Mouse (Mus musculus): ENCODE measurements around the gene Dnmt3a. TPM values are rescaled to one million over a fixed set of nuclear protein-coding genes. Genes with fewer than 3 reads are reported as not detected.

Dnmt3a gene
- total RNA-seq (2015) (3.5 and 5.5 TPM in 2 replicates), total RNA-seq (2017) (5.3 and 13.8 TPM in 2 replicates)

GRCm38 (mm10) chr12:3805852-3806251 lies at the start of gene Dnmt3a:
TSS of gene Dnmt3a (plus strand) at chr12:3806007.
- ATAC-seq (ENCODE audit: poor library complexity, severe bottlenecking) = no peak

DNA sequence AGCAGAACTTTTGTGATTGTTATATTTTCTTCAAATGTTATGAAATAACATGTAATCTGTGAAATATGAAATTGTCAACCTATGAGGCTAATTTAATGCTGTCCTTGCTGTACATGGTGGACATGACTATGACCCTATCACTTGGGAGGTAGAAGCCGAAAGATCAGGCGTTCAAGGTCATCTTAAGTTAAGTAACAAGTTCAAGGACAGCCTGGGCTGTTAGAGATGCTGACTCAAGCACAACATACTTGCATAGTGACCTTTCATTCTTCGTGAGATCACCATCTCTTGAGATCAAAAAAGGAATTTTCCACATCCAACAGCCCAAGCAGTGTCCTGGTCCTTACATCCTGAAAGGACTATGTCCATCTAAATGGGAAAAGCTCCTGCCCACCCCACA lies 49.6 kb upstream of the Dnmt3a start:
- ATAC-seq (ENCODE audit: poor library complexity, severe bottlenecking) = no peak

GRCm38 (mm10) chr12:3758127-3758526 lies 47.7 kb upstream of the Dnmt3a start:
- ATAC-seq (ENCODE audit: poor library complexity, severe bottlenecking) = no peak

DNA sequence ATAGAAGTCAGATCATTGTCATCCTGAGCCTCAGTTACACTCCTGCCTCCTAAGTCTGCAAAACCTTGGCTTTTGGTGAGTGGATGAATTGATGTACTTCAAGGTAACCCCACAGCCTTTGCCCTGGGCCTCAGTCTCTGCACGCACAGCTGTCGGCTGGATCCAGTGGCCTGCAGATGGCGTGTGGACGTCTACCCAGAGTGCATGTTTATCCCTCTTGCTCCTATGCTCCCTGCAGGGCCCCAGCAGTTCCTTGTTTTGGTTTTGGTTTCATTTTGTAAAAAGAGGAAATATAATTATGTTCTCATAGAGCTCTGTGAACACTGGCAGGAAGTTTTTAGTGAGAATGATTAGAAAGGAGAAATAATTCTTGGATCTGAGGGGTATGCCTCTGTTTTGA lies 46.4 kb upstream of the Dnmt3a start:
- peak; percentile 99 for ATAC-seq (ENCODE audit: poor library complexity, severe bottlenecking)

DNA sequence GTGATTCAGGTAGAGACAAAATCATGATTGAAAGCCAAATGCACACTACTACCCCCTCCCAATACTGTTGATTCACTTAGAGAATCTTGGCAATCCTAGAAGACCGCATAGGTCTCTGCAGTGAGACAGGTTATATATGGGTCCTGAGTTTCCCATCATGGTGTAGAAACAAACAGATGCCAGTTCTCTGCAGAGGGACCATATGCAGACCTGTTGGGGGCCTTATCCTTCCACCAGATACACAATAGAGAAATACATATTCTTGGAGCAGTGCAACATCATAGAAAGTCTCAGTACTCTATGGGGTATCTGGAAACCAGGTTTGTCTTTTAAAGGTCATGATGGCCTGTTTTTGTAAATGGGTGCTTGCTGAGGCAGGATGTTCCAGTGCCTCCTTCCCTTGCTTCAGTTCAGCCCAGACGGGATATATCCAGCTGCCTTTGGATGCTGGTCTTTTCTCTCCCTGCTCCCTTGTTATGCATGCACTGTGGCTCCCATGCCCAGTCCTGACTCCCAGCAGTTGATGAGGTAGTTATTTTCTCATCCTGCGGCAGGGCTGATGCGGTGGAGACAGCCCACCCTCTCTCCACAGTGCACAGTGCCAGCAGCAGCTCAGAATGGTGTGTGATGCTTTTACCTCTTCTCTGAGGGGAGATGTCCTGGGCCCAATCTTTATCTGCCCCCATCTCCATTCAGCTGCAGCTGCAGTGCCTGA lies 44.8 kb upstream of the Dnmt3a start:
- ATAC-seq (ENCODE audit: poor library complexity, severe bottlenecking) = no peak

DNA sequence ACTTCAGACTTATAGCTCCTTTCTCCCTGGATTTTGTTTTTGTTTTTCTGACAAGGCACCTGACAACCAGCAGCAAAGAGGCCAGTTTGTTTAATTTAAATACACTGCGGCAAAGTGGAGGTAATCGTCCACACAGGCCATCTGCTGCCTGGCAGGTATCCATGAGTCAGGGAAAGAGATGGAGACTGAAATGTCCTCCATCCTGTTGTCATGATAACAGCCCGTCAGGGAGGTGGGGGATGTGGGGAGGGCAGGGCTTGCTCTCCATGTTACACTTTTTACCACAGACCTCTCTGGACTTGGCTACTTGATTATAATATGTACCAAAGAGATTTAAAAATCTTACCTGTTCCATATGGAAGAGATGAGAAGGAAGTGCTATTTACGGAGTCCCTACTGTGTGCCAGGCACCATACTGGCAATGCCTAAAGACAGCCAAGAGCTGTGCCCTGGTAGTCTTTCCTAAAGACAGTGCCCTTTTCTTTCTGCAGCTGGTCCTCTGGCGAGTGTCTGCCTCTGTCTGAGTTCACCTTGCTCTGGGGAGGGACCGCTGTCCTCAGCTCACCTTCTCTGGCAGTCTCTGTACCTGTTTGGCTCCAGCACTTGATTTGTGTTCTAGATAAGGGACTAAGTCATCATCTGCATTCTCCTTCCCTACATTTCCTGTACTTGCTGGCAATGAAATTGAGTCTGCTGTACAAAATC lies 44.1 kb upstream of the Dnmt3a start:
- no peak for ATAC-seq (ENCODE audit: poor library complexity, severe bottlenecking)

DNA sequence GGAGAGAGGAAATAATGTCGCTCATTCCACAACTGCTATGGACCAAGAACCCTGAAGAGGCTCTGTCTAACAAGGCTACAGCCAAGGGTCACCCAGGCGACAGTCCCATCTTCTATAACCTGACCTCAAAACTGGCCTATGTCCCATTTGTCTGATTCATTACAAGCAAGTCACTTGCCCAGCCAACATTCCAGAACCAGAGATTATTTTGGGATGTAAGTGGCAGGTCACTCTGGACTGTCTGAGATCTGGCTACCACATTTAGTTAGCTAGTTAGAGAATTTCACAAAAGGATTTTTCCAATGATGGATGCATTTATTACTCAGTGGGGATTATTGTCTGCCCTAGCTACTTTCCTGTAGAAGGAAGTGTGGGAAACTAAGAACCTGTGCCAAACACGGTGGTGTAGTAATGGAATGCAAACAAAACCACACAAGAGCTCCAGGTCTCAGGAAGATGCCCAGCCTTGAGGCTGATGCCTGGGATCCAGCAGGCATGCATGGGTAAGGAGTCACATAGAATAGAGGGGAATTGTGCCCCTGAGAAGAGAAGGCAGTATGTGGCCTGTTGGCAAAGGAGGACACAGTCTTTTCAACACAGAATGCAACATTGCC lies 41.5 kb upstream of the Dnmt3a start:
- no peak for ATAC-seq (ENCODE audit: poor library complexity, severe bottlenecking)

DNA sequence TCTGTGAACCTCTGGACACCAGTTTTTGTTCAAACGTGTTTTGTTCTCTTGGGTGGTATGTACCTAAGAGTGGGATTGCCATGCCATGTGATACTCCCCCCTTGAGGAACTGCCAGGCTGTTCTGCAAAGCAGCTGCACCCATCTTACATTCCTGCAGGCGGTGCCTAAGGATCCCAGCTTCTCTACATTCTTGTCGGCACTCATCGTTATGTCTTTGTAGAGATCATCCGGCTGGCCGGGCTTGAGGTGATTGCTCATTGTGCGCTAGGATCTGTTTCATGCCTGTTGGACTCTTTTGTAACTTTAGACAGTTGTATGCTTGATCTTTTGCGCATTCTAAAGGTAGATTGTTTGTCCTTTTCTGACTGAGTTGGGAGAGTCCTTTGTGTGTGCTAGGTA lies 38.4 kb upstream of the Dnmt3a start:
- ATAC-seq (ENCODE audit: poor library complexity, severe bottlenecking) = no peak

GRCm38 (mm10) chr12:3768391-3768790 lies 37.4 kb upstream of the Dnmt3a start:
- ATAC-seq (ENCODE audit: poor library complexity, severe bottlenecking) = no peak

GRCm38 (mm10) chr12:3770546-3770945 lies 35.3 kb upstream of the Dnmt3a start:
- no peak for ATAC-seq (ENCODE audit: poor library complexity, severe bottlenecking)

DNA sequence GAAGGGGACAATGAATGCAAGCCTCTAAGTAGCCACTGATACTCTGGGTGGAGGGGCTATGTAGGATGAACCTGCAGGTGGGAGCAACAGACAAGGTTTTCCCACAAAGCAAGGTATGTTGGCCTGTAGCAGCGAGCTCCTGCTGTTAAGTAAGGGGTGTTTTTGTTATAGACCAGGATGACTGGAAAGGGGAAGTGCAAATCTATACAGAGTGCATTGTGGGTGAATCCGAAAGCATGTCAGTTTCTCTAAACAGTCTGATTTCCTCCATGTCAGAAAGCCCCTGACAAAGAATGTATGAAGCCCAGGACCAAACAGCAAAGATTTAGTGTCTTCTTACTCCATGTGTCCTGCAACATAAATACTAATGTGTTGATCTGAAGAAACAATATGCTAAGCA lies 34.7 kb upstream of the Dnmt3a start:
- ATAC-seq (ENCODE audit: poor library complexity, severe bottlenecking) = peak; percentile 62

- ATAC-seq (ENCODE audit: poor library complexity, severe bottlenecking) = no peak
Observed at GRCm38 (mm10) chr12:3773643-3774042, 32.2 kb upstream of the Dnmt3a start.

DNA sequence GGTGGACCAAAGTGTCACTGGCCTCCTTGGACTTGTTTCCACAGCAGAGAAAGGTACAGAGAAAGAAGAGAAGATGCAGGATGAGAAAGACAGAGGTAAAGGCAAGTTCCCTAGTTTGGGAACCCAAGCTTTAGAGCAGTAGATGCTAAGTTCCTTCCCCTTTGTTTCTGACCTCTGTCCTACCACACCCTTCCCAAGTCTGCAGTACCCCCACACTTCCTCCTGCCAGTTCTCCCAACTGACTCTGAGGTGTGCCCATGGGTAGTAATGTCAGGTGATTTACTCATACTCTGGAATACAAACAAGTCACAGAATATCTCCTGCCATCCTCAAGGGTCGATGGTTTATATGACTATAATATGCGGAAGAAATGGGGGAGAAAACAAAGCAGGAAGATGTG lies 29.8 kb upstream of the Dnmt3a start:
- ATAC-seq (ENCODE audit: poor library complexity, severe bottlenecking) = peak; percentile 65

DNA sequence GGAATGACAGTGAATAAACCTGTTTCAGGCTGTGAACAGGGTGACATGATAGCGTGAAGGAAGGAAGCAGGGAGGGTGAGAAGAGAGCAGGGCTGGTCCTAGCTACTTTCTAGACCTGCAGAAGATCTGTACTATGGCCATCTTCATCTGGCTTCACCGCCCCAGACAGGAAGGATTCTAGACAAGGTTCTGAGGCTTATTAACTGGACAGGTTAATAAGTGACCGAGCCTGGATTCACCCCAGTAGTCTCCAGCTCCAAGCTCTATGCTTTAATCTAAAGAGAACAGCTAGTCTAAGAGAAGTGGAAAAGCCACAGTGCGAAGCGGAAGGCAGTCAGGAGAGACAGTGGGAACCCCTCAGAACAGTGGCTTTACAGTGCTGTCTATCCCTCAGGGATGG lies 28.1 kb upstream of the Dnmt3a start:
- no peak for ATAC-seq (ENCODE audit: poor library complexity, severe bottlenecking)

- ATAC-seq (ENCODE audit: poor library complexity, severe bottlenecking) = no peak
Observed at GRCm38 (mm10) chr12:3778286-3778685, 27.5 kb upstream of the Dnmt3a start.

GRCm38 (mm10) chr12:3779639-3780038 lies 26.2 kb upstream of the Dnmt3a start:
- no peak for ATAC-seq (ENCODE audit: poor library complexity, severe bottlenecking)

GRCm38 (mm10) chr12:3780405-3780891 lies 25.4 kb upstream of the Dnmt3a start:
- peak; percentile 68 for ATAC-seq (ENCODE audit: poor library complexity, severe bottlenecking)

DNA sequence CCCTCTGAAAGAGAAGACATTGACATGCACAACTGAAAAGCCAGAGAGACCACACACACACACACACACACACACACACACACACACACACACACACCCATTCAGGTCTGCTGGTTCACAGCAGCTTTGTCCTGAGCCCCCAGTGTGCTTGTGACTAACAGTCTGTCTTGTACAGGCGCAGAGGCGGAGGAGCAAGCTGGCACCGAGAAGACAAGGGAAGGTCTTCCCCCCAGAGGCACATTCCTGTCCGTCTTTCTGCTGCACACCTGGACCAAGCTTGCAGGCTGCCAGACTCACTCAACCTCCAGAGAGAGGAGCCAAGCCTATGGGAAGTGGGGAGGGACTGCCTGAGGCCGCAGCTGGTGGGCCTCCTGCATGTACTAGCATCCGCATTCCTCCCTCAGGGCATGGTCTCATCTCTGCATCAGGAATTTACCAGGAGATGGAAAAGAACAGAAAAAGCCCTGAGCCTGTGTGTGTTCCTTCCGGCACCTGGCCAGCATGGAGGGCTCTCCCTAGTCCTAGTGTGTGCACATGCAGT lies 24.8 kb upstream of the Dnmt3a start:
- ATAC-seq (ENCODE audit: poor library complexity, severe bottlenecking) = peak; percentile 5; the same call in 1 of the 2 replicates

GRCm38 (mm10) chr12:3781482-3781881 lies 24.3 kb upstream of the Dnmt3a start:
- peak; percentile 96 for ATAC-seq (ENCODE audit: poor library complexity, severe bottlenecking)

DNA sequence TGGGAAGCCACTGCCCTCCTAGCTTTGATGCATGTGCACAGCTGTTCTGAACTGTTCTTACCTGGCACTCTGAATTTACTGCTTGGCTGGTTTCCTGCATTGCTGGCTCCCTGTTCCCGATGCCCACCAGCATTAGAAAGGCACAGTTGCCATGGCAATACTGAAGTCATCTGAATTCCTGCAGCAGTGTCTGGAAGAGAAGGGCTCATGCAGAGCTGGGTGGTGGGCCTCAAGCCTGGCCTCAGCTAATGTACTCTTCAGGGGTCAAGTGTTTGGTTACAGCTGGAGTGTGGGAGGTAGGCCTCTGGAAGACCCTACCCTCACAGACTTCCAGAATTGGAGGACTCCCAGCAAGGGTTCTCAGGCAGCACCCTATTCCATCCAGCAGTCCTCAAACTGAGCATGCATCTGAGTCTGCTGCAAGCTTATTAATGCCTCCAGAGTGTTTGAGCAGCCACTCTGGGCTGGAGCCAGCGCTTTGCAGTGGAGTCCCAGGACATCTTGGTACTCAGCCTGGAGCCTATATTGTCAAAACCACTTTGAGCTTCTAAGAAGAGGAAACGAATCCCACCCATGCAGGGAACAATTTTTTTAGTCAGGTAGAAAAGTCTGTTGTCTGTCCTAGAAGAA lies 22.5 kb upstream of the Dnmt3a start:
- ATAC-seq (ENCODE audit: poor library complexity, severe bottlenecking) = no peak

DNA sequence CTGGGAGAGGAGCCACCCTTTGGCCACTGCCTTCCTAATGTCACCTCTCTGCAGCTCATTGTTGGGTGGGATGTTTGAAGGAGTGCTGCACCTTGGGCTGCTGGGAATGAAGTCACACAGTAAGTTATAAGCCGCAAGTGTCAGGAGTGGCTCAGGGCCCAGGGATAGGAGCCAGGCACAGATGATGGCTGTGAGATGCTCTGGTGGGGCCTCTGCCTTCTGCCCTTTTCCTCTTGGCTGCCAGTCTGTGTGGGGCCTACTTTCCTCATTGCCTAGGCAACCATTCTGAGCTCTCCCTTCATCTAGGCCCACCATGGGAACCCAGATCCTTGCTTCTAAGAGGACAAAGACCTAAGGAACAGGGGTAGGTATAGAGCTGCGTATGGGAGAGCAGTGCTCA lies 21.5 kb upstream of the Dnmt3a start:
- ATAC-seq (ENCODE audit: poor library complexity, severe bottlenecking) = no peak
